Mouse (Mus musculus): ENCODE measurements at regions not wholly inside any gene's neighbourhood (a gene's known extent, or its start where the extent isn't known, plus 50 kb on each side); places are given as distances from the start of the nearest gene placed in this dataset.
A peak's percentile ranks its signal among the peaks of the same experiment; 100 is the strongest.
"Not testable (repeated sequence)": the region's sequence is repeated elsewhere in the genome, so short reads cannot be mapped to it uniquely, and the experiment has no call there.

DNA sequence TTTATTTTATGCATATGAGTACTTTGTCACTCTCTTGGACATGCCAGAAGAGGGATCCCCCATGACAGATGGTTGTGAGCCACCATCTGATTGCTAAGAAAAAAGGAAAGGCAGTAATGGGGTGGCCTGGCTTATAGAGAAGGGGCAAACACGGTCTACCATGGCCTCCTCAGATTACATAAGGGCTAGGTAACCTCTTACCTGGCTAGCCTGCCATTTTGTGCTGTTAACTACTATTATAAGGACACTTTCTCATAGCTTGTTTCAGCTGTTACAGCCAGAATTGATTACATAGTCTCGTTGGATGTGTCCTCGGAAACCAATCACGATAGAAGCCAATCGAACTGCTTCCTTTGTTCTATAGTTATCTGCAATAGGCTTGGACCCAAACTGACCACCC is 60.9 kb upstream of the Gm14496 start:
- 84% methylated on average over 5 of the region's 5 CpGs for WGBS
- no peak; the same call in 1 of the 2 replicates for ATAC-seq (ENCODE audit: insufficient number of reproducible peaks, insufficient read depth, low FRiP score, low read depth)

DNA sequence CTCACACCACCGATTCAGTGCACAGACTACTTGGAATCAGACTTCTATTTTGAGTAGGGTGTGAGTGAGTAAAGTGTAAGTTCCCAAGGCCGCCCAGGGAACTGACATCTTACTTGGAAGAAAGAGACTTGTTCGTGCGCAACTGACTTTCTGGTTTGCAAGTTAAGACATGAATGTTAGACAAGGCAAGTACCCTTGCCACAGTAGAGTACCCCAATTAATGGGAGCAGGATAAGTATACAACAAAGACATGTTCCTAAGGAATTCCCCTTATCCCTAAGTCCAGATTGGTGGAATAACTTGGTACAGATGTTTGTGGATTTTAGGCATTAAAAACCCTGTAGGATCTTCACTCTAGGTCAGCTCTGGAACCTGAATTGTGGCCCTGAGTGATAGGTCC is 60.4 kb upstream of the Gm14496 start:
- 94% methylated on average over 4 of the region's 4 CpGs for WGBS
- not testable (repeated sequence) for H3K9ac ChIP-seq (replicated peaks; ENCODE audit: low read depth, low read length); H3K36me3 ChIP-seq (ENCODE audit: control insufficient read depth, insufficient read depth, low read length); H3K27ac ChIP-seq (ENCODE audit: low read length); ATAC-seq (ENCODE audit: insufficient number of reproducible peaks, insufficient read depth, low FRiP score, low read depth); H3K4me3 ChIP-seq (ENCODE audit: low read depth, low read length); H3K4me2 ChIP-seq (replicated peaks; ENCODE audit: low read depth, low read length); H3K4me1 ChIP-seq (ENCODE audit: control insufficient read depth, insufficient read depth, low read length); H3K27me3 ChIP-seq (ENCODE audit: control insufficient read depth, insufficient read depth, low read length); H3K9me3 ChIP-seq (ENCODE audit: control insufficient read depth, low read depth, low read length)

More for the DNA sequence above, 60.9 kb upstream of the Gm14496 start:
- no peak overlapping the region for H3K9ac ChIP-seq (replicated peaks; ENCODE audit: low read depth, low read length)
- H3K27ac ChIP-seq (ENCODE audit: low read length), result no peak overlapping the region
- H3K36me3 ChIP-seq (ENCODE audit: control insufficient read depth, insufficient read depth, low read length), result no peaks in the 10 kb centered on the region
- H3K9me3 ChIP-seq (ENCODE audit: control insufficient read depth, low read depth, low read length), result no peaks in the 10 kb centered on the region
- H3K4me3 ChIP-seq (ENCODE audit: low read depth, low read length), result no peak overlapping the region
- no peaks in the 10 kb centered on the region for H3K27me3 ChIP-seq (ENCODE audit: control insufficient read depth, insufficient read depth, low read length)
- H3K4me2 ChIP-seq (replicated peaks; ENCODE audit: low read depth, low read length), result no peak overlapping the region
- H3K4me1 ChIP-seq (ENCODE audit: control insufficient read depth, insufficient read depth, low read length), result no peaks in the 10 kb centered on the region

DNA sequence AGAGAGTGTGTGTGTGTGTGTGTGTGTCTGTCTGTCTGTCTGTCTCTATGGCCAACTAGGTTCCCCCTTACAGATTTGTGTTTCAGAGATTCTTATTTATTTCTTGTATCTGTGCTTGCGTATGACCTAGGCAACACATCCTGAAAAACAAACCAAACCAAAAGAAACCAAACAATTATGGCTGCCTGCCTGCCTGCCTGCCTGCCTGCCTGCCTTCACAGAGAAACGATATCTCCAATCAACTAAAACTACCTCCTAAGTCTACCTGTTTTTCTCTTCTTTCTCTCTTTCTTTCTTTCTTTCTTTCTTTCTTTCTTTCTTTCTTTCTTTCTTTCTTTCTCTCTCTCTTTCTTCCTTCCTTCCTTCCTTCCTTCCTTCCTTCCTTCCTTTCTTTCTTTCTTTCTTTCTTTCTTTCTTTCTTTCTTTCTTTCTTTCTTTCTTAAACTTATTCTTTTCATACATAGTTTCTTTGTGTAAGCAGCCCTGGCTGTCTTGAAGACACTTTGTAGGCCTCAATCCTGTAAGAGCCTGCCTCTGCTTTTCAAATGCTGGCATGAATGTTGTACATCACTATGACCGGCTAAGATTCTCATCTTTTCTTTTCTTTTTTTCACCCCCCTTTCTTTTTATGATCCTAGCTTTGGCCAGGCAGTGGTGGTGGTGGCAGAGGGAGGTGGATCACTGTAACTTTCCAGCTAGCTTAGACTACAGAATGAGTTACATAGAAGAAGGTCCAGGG is 59.7 kb upstream of the Gm14496 start:
- not testable (repeated sequence) for H3K27me3 ChIP-seq (ENCODE audit: control insufficient read depth, insufficient read depth, low read length); H3K27ac ChIP-seq (ENCODE audit: low read length); H3K4me3 ChIP-seq (ENCODE audit: low read depth, low read length); H3K36me3 ChIP-seq (ENCODE audit: control insufficient read depth, insufficient read depth, low read length); H3K9ac ChIP-seq (replicated peaks; ENCODE audit: low read depth, low read length); H3K4me1 ChIP-seq (ENCODE audit: control insufficient read depth, insufficient read depth, low read length); H3K4me2 ChIP-seq (replicated peaks; ENCODE audit: low read depth, low read length); H3K9me3 ChIP-seq (ENCODE audit: control insufficient read depth, low read depth, low read length)
- peak; percentile 68; the same call in 1 of the 2 replicates for ATAC-seq (ENCODE audit: insufficient number of reproducible peaks, insufficient read depth, low FRiP score, low read depth)
- 71% methylated on average over 3 of the region's 3 CpGs for WGBS

GRCm38 (mm10) chr2:181931918-181932605 is 58.9 kb upstream of the Gm14496 start:
- Histone ChIP-seq H3K36me3 (ENCODE audit: control insufficient read depth, insufficient read depth, low read length) (no peaks in the 10 kb centered on the region), H3K4me3 (ENCODE audit: low read depth, low read length) (no peak overlapping the region), H3K4me2 (replicated peaks; ENCODE audit: low read depth, low read length) (no peak overlapping the region), H3K27ac (ENCODE audit: low read length) (no peak overlapping the region), H3K9ac (replicated peaks; ENCODE audit: low read depth, low read length) (no peak overlapping the region), H3K9me3 (ENCODE audit: control insufficient read depth, low read depth, low read length) (no peaks in the 10 kb centered on the region), H3K27me3 (ENCODE audit: control insufficient read depth, insufficient read depth, low read length) (no peaks in the 10 kb centered on the region), H3K4me1 (ENCODE audit: control insufficient read depth, insufficient read depth, low read length) (no peaks in the 10 kb centered on the region)
- no peak for ATAC-seq (ENCODE audit: insufficient number of reproducible peaks, insufficient read depth, low FRiP score, low read depth)
- 84% methylated on average over 2 of the region's 2 CpGs for WGBS
